Mouse (Mus musculus): ENCODE results near the gene Praf2.

Gene Praf2

DNA sequence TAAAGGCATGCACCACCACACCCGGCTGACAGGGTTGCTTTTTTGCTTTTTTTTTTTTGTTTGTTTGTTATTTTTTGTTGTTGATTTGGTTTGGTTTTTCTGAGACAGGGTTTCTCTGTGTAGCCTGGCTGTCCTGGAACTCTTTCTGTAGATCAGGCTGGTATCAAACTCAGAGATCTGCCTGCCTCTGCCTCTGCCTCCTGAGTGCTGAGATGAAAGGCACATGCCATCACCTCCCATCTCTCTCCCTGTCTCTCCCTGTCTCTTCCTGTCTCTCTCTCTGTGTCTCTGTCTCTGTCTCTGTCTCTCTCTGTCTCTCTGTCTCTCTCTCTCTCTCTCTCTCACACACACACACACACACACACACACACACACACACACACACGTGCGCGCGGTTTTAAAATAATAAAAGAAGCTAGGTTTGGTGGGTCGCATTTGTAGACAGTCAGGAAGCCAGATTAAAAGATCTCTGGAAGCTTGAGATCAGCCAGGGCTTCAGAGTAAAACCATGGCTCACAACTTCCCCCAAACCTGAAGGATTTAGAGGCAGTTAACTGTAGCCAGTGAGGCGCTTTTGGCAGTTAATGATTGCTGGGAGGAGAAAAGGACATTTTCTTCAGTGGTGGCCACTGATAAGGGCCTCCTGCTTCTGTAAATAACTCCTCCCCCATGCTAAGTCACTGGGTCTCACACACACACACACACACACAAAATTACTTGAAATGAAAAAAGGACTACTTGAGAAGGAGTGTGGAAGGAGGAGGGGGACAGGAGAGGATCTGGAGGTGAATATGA, 50.4 kb downstream of the Praf2 start:
- DNase-seq (ENCODE audit: low spot score in 2 of 2), result no peak

DNA sequence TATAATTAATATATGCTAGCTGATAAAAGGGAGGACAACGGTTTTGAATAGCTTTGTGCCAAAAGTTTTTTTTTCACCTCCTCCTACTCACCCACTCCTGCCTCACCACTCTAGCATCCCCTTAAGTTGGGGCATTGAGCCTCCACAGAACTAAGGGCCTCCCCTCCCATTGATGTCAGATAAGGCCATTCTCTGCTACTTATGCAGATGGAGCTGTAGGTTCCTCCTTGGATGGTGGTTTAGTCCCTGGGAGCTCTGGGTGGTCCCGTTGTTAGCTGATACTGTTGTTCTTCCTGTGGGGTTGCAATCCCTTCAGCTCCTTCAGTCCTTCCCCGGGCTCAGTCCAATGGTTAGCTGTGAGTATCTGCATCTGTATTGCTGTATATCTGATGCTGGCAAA, 51.1 kb downstream of the Praf2 start:
- no peak for DNase-seq (ENCODE audit: low spot score in 2 of 2)

Measured in heart, adult 9 months (tissue).